Mouse (Mus musculus) limb, embryonic 14.5 days (tissue): ENCODE measurements around the gene Slc6a13. TPM values are rescaled to one million over a fixed set of nuclear protein-coding genes. Genes with fewer than 3 reads are reported as not detected.

ENCODE experiments used
- ATAC-seq: fragments of 200-750 bp; cut with Nextera tagmentation; 2 replicates; pipeline ENCODE4 v1.8.0; 2017; ENCODE audit warnings: low read depth, moderate number of reproducible peaks, moderate TSS enrichment; ENCODE audit not compliant: low FRiP score
- DNase-seq: peaks from one replicate; pipeline ENCODE4 v3.0.0-alpha.2; 2015; ENCODE audit warnings: low spot score
- H3K27ac ChIP-seq: fragments of 300-500 bp; sonication (generic); replicated peaks from 2 replicates; pipeline ENCODE4 v1.5.1; 2014; ENCODE audit warnings: low read depth, mild to moderate bottlenecking, low read length, moderate library complexity, mixed read lengths
- H3K27me3 ChIP-seq: fragments of 300-500 bp; sonication (generic); 2 replicates; pipeline ENCODE4 v1.6.1; 2014; ENCODE audit warnings: low read length, mixed read lengths; ENCODE audit not compliant: control insufficient read depth, insufficient read depth
- H3K36me3 ChIP-seq: fragments of 300-500 bp; sonication (generic); 2 replicates; pipeline ENCODE4 v1.6.1; 2014; ENCODE audit warnings: mild to moderate bottlenecking, low read length, moderate library complexity, mixed read lengths; ENCODE audit not compliant: control insufficient read depth, insufficient read depth
- H3K4me1 ChIP-seq: fragments of 300-500 bp; sonication (generic); 2 replicates; pipeline ENCODE4 v1.6.1; 2014; ENCODE audit warnings: antibody characterized with exemption, low read length, mixed read lengths; ENCODE audit not compliant: control insufficient read depth, insufficient read depth
- H3K4me2 ChIP-seq: fragments of 300-500 bp; sonication (generic); replicated peaks from 2 replicates; pipeline ENCODE4 v1.6.1; 2014; ENCODE audit warnings: low read depth, mild to moderate bottlenecking, low read length, moderate library complexity; ENCODE audit not compliant: severe bottlenecking
- H3K4me3 ChIP-seq: fragments of 300-500 bp; sonication (generic); replicated peaks from 2 replicates; pipeline ENCODE4 v1.5.1; 2014; ENCODE audit warnings: low read length
- H3K9ac ChIP-seq: fragments of 300-500 bp; sonication (generic); 2 replicates; pipeline ENCODE4 v1.6.1; 2014; ENCODE audit warnings: mild to moderate bottlenecking, low read depth, low read length, moderate library complexity; ENCODE audit not compliant: severe bottlenecking
- H3K9me3 ChIP-seq: fragments of 300-500 bp; sonication (generic); 2 replicates; pipeline ENCODE4 v1.6.1; 2016; ENCODE audit warnings: low read length; ENCODE audit not compliant: control insufficient read depth
- POLR2A ChIP-seq: fragments of 200-500 bp; IDR thresholded peaks from 2 replicates; pipeline ENCODE4 v1.8.0; 2012; ENCODE audit warnings: inconsistent platforms, mild to moderate bottlenecking, moderate library complexity, borderline replicate concordance; ENCODE audit not compliant: insufficient read depth, insufficient read length; ENCODE audit errors: extremely low read depth
- WGBS: fragments of 180-500 bp; shearing (Covaris S2); extraction: QIAGEN DNeasy Blood & Tissue Kit; methylation state at CpG from one replicate; pipeline ENCODE4 v1.1.7; 2014; 5-methylcytosine and 5-hydroxymethylcytosine counted together
- polyA plus RNA-seq, 2 experiments: library from polyadenylated mRNA; depleted of rRNA in 1 of 2; stranded (reverse) in 1 of 2; unstranded in 1 of 2; fragments of >200 nt; fragmentation: Nextera tagmentation in 1 of 2; extraction: Ambion mirVana in 1 of 2; gene quantifications; 2 replicates each; pipeline versions ENCODE4 v1.2.1 to v1.2.3; 2012 to 2014

Slc6a13 gene
- polyA plus RNA-seq, 2 experiments, result 2.6 to 3.3 TPM

GRCm38 (mm10) chr6:121343026-121343770, 43.2 kb downstream of the Slc6a13 start, which contains the start of gene Slc6a12:
Slc6a12 (plus strand) TSS chr6:121343076.
- Histone ChIP-seq H3K27me3 (no peaks in the 10 kb centered on the region), H3K4me3 (no peak within 1 kb of the TSS), H3K4me2 (no peak within 1 kb of the TSS), H3K9me3 (no peaks in the 10 kb centered on the region), H3K36me3 (no peaks in the 10 kb centered on the region), H3K9ac (no peak within 1 kb of the TSS), H3K27ac (no peak within 1 kb of the TSS), H3K4me1 (no peaks in the 10 kb centered on the region)
- ATAC-seq (no peak), DNase-seq (no peak)
- no peak for TF ChIP-seq POLR2A
- 67% methylated on average over 15 of the region's 15 CpGs for WGBS

GRCm38 (mm10) chr6:121343771-121344123, 43.7 kb downstream of the Slc6a13 start:
- no peak for DNase-seq
- TF ChIP-seq POLR2A, result no peak
- Histone ChIP-seq H3K27ac (no peak overlapping the region), H3K4me2 (no peak overlapping the region), H3K4me3 (no peak overlapping the region), H3K9ac (no peak overlapping the region), H3K36me3 (no peaks in the 10 kb centered on the region), H3K27me3 (no peaks in the 10 kb centered on the region), H3K4me1 (no peaks in the 10 kb centered on the region), H3K9me3 (no peaks in the 10 kb centered on the region)
- WGBS, result 66% methylated on average over 6 of the region's 6 CpGs
- no peak for ATAC-seq

GRCm38 (mm10) chr6:121344329-121344728, 44.3 kb downstream of the Slc6a13 start:
- Histone ChIP-seq H3K36me3 (no peaks in the 10 kb centered on the region), H3K4me1 (no peaks in the 10 kb centered on the region), H3K9ac (no peak overlapping the region), H3K27ac (no peak overlapping the region), H3K9me3 (no peaks in the 10 kb centered on the region), H3K27me3 (no peaks in the 10 kb centered on the region), H3K4me3 (no peak overlapping the region), H3K4me2 (no peak overlapping the region)
- no peak for DNase-seq
- TF ChIP-seq POLR2A, result no peak
- WGBS, result 49% methylated on average over 5 of the region's 5 CpGs
- no peak for ATAC-seq

- H3K9me3 ChIP-seq, result no peaks in the 10 kb centered on the region
- no peak overlapping the region for H3K4me2 ChIP-seq
- H3K27ac ChIP-seq, result no peak overlapping the region
- WGBS, result 9% methylated on average over 8 of the region's 8 CpGs
- H3K9ac ChIP-seq, result no peak overlapping the region
- H3K36me3 ChIP-seq, result no peaks in the 10 kb centered on the region
- no peak for TF ChIP-seq POLR2A
- no peak overlapping the region for H3K4me3 ChIP-seq
- DNase-seq (no peak), ATAC-seq (no peak)
- H3K27me3 ChIP-seq, result no peaks in the 10 kb centered on the region
- H3K4me1 ChIP-seq, result no peaks in the 10 kb centered on the region
Observed at GRCm38 (mm10) chr6:121346428-121346827, 46.4 kb downstream of the Slc6a13 start.

GRCm38 (mm10) chr6:121352276-121352675, 52.2 kb downstream of the Slc6a13 start:
- H3K4me2 ChIP-seq, result no peak overlapping the region
- no peak for TF ChIP-seq POLR2A
- H3K4me1 ChIP-seq, result no peaks in the 10 kb centered on the region
- no peak overlapping the region for H3K9ac ChIP-seq
- H3K27ac ChIP-seq, result no peak overlapping the region
- 55% methylated on average over 2 of the region's 2 CpGs for WGBS
- no peak overlapping the region for H3K4me3 ChIP-seq
- no peaks in the 10 kb centered on the region for H3K9me3 ChIP-seq
- ATAC-seq (no peak), DNase-seq (no peak)
- no peaks in the 10 kb centered on the region for H3K27me3 ChIP-seq
- H3K36me3 ChIP-seq, result no peaks in the 10 kb centered on the region
